Mouse (Mus musculus): ENCODE measurements around the gene Cyp2w1.

DNA sequence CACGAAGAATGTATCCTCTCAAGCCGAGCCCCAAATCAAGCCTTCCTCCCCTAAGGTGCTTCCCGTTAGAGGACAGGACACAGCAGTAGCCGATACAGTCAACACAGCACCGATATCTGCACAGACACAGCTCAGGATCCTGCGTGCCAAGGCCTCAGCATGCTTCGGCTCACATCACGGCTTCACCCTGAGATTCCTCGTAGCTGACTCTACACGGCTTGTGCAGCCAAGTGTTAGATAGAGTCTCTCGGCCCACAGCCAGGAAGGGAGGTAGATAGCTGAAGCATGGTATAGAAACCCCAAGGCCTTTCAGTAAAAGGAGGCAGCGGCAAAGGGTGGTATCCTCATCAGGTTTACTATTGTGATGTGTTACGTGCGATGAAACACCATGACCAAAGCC lies 47.6 kb downstream of the Cyp2w1 start:
- no peak for TF ChIP-seq POLR2A (IDR thresholded peaks at IDR 0.05; ENCODE audit: low read depth, low read length)
- no peak for TF ChIP-seq CTCF (IDR thresholded peaks at IDR 0.05; ENCODE audit: extremely low read depth, insufficient read length, insufficient replicate concordance, low read depth, low read length)
